8 mouse cellular contexts compared by ENCODE assay signal in genomic region chr11:70648512-70648911, GRCm38 (mm10). TPM values are rescaled to one million over a fixed set of nuclear protein-coding genes. Genes with fewer than 3 reads are reported as not detected.
DNase-seq lines count a peak whose midpoint lies in the region; ATAC-seq and TF ChIP-seq lines count a peak whose summit lies in the region.

No protein-coding gene starts in this region.

- H3K4me1 ChIP-seq in heart, embryonic 13.5 days = peaks cover 68% of the 10 kb centered on the region
- H3K4me1 ChIP-seq in ES-E14 (ENCODE audit: control insufficient read depth in 2 of 2, insufficient read depth in 2 of 2, low read length in 2 of 2, poor library complexity in 1 of 2) = peaks cover 0 to 10% of the 10 kb centered on the region in 2 experiments; a peak in 2 of 4 replicates
- peaks cover 51% of the 10 kb centered on the region for H3K4me1 ChIP-seq in hindbrain, embryonic 12.5 days
- peaks cover 54% of the 10 kb centered on the region for H3K4me1 ChIP-seq in midbrain, embryonic 12.5 days

- H3K9ac ChIP-seq in heart, embryonic 13.5 days = peak overlapping the region; percentile 96
- peak overlapping the region; percentile 14; the same call in 1 of the 2 replicates for H3K9ac ChIP-seq in ES-E14 (ENCODE audit: insufficient read depth, low read depth, low read length, poor library complexity, severe bottlenecking)
- H3K9ac ChIP-seq in hindbrain, embryonic 12.5 days = peak overlapping the region; percentile 81; the same call in 1 of the 2 replicates
- H3K9ac ChIP-seq in midbrain, embryonic 12.5 days (replicated peaks) = peak overlapping the region; percentile 76; the same call in 1 of the 2 replicates

- H3K36me3 ChIP-seq in heart, embryonic 13.5 days = peaks cover 71% of the 10 kb centered on the region
- H3K36me3 ChIP-seq in ES-E14 (ENCODE audit: control insufficient read depth, insufficient read depth, low read length, poor library complexity, severe bottlenecking) = peaks cover 59% of the 10 kb centered on the region
- H3K36me3 ChIP-seq in hindbrain, embryonic 12.5 days = peaks cover 55% of the 10 kb centered on the region
- peaks cover 60% of the 10 kb centered on the region for H3K36me3 ChIP-seq in midbrain, embryonic 12.5 days

- DNase-seq in heart, adult 8-10 months (ENCODE audit: low spot score) = no peak
- no peak for DNase-seq in ES-E14 (ENCODE audit: low read depth, low spot score)
- no peak for DNase-seq in gastrocnemius, postnatal 10 days
- DNase-seq in right cerebral cortex, postnatal 14 days = no peak
- no peak for DNase-seq in right cerebral cortex, postnatal 25 days

- H3K4me2 ChIP-seq in heart, embryonic 13.5 days = peak overlapping the region; percentile 99
- peak overlapping the region; percentile 99 for H3K4me2 ChIP-seq in hindbrain, embryonic 12.5 days (replicated peaks)
- peak overlapping the region; percentile 85 for H3K4me2 ChIP-seq in midbrain, embryonic 12.5 days (replicated peaks)

- peak overlapping the region; percentile 77 for H3K4me3 ChIP-seq in heart, embryonic 13.5 days
- peak overlapping the region; percentile 78 to 85; a peak in 2 of 4 replicates for H3K4me3 ChIP-seq in ES-E14 (ENCODE audit: insufficient read depth in 1 of 2, low read depth in 1 of 2, low read length in 2 of 2, poor library complexity in 1 of 2, severe bottlenecking in 1 of 2)
- peak overlapping the region; percentile 66 for H3K4me3 ChIP-seq in hindbrain, embryonic 12.5 days
- peak overlapping the region; percentile 68 for H3K4me3 ChIP-seq in midbrain, embryonic 12.5 days

- no peak for ATAC-seq in heart, embryonic 13.5 days (ENCODE audit: extremely low read depth, insufficient number of reproducible peaks, low FRiP score, low TSS enrichment)
- ATAC-seq in hindbrain, embryonic 12.5 days (ENCODE audit: low FRiP score) = no peak
- ATAC-seq in midbrain, embryonic 12.5 days (ENCODE audit: low FRiP score, low read depth) = no peak

- in situ Hi-C loops in ES-E14 (cut with MboI; ENCODE audit: low sequenced_read_pairs in 2 of 2, unreplicated experiment in 2 of 2) = no loop called here

- H3K9me3 ChIP-seq in heart, embryonic 13.5 days = no peaks in the 10 kb centered on the region
- H3K9me3 ChIP-seq in ES-E14 (ENCODE audit: control insufficient read depth, insufficient read depth, low read depth, low read length) = no peaks in the 10 kb centered on the region
- H3K9me3 ChIP-seq in hindbrain, embryonic 12.5 days (replicated peaks) = no peaks in the 10 kb centered on the region
- H3K9me3 ChIP-seq in midbrain, embryonic 12.5 days = no peaks in the 10 kb centered on the region

- WGBS in heart, embryonic 13.5 days = 68% methylated on average over 4 of the region's 4 CpGs
- WGBS in hindbrain, embryonic 12.5 days = 86% methylated on average over 4 of the region's 4 CpGs
- WGBS in midbrain, embryonic 12.5 days = 90% methylated on average over 4 of the region's 4 CpGs

- H3K27ac ChIP-seq in heart, embryonic 13.5 days (replicated peaks) = peak overlapping the region; percentile 94; the same call in 1 of the 2 replicates
- H3K27ac ChIP-seq in ES-E14 (ENCODE audit: insufficient read depth, low read depth, low read length, poor library complexity, severe bottlenecking) = no peak overlapping the region
- no peak overlapping the region for H3K27ac ChIP-seq in hindbrain, embryonic 12.5 days
- H3K27ac ChIP-seq in midbrain, embryonic 12.5 days (replicated peaks) = no peak overlapping the region

- no peaks in the 10 kb centered on the region for H3K27me3 ChIP-seq in heart, embryonic 13.5 days (replicated peaks)
- no peaks in the 10 kb centered on the region for H3K27me3 ChIP-seq in hindbrain, embryonic 12.5 days
- no peaks in the 10 kb centered on the region for H3K27me3 ChIP-seq in midbrain, embryonic 12.5 days

TF ChIP-seq in ES-E14, 5 proteins besides CTCF, POLR2A, EP300 and RAD21:
- no peak for TF ChIP-seq MAFK (IDR thresholded peaks at IDR 0.05; ENCODE audit: insufficient read depth, low read depth, low read length)
- TF ChIP-seq HCFC1 (IDR thresholded peaks at IDR 0.05; ENCODE audit: borderline replicate concordance, insufficient read depth, low read length) = no peak
- no peak for TF ChIP-seq ZNF384 (IDR thresholded peaks at IDR 0.05; ENCODE audit: low read depth, low read length)
- TF ChIP-seq ZC3H11A (IDR thresholded peaks at IDR 0.05; ENCODE audit: borderline replicate concordance, low read depth, low read length) = no peak
- TF ChIP-seq CHD2 (IDR thresholded peaks at IDR 0.05; ENCODE audit: low read depth, low read length) = no peak

RNA-seq across cellular contexts. Expression of gene Slc25a11, which starts 1.2 kb away (rescaled TPM):
- polyA plus RNA-seq in heart, embryonic 13.5 days (2015; fragmentation: Nextera tagmentation; extraction: Ambion mirVana) = 234 and 262 TPM in 2 replicates
- total RNA-seq in heart, adult 8-10 months (2022) = 100 to 1,000 TPM; 640 to 724 (median 656) TPM
- total RNA-seq in ES-E14 (2012; rRNA removed) = 84.5 and 97.4 TPM in 2 replicates
- polyA plus RNA-seq in hindbrain, embryonic 12.5 days (2016; fragmentation: Nextera tagmentation; extraction: Ambion mirVana) = 145 and 148 TPM in 2 replicates
- polyA plus RNA-seq in midbrain, embryonic 12.5 days (2016; fragmentation: Nextera tagmentation; extraction: Ambion mirVana) = 138 and 149 TPM in 2 replicates
- 100 to 1,000 TPM; 252 to 283 TPM for total RNA-seq in gastrocnemius, postnatal 10 days (2021)

RNA-seq across cellular contexts. Expression of gene Rnf167, which starts 1.5 kb away (rescaled TPM):
- 66.3 and 73.8 TPM in 2 replicates for polyA plus RNA-seq in heart, embryonic 13.5 days (2015; fragmentation: Nextera tagmentation; extraction: Ambion mirVana)
- total RNA-seq in heart, adult 8-10 months (2022) = 10 to 100 TPM; 53.0 to 67.3 (median 58.7) TPM
- 113 and 157 TPM in 2 replicates for total RNA-seq in ES-E14 (2012; rRNA removed)
- polyA plus RNA-seq in hindbrain, embryonic 12.5 days (2016; fragmentation: Nextera tagmentation; extraction: Ambion mirVana) = 96.0 and 102 TPM in 2 replicates
- 96.6 and 101 TPM in 2 replicates for polyA plus RNA-seq in midbrain, embryonic 12.5 days (2016; fragmentation: Nextera tagmentation; extraction: Ambion mirVana)
- total RNA-seq in gastrocnemius, postnatal 10 days (2021) = 10 to 100 TPM; 41.9 to 43.7 TPM

RNA-seq across cellular contexts. Expression of gene Pfn1, which starts 5.9 kb away (rescaled TPM):
- 1,587 and 1,588 TPM in 2 replicates for polyA plus RNA-seq in heart, embryonic 13.5 days (2015; fragmentation: Nextera tagmentation; extraction: Ambion mirVana)
- total RNA-seq in heart, adult 8-10 months (2022) = 100 to 1,000 TPM; 243 to 295 (median 274) TPM
- 474 and 732 TPM in 2 replicates for total RNA-seq in ES-E14 (2012; rRNA removed)
- polyA plus RNA-seq in hindbrain, embryonic 12.5 days (2016; fragmentation: Nextera tagmentation; extraction: Ambion mirVana) = 1,190 and 1,267 TPM in 2 replicates
- 1,047 and 1,099 TPM in 2 replicates for polyA plus RNA-seq in midbrain, embryonic 12.5 days (2016; fragmentation: Nextera tagmentation; extraction: Ambion mirVana)
- 100 to 1,000 TPM; 465 to 491 TPM for total RNA-seq in gastrocnemius, postnatal 10 days (2021)

RNA-seq across cellular contexts. Expression of gene Eno3, which starts 8.5 kb away (rescaled TPM):
- polyA plus RNA-seq in heart, embryonic 13.5 days (2015; fragmentation: Nextera tagmentation; extraction: Ambion mirVana) = 273 and 322 TPM in 2 replicates
- 1,000 to 10,000 TPM; 1,693 to 1,917 (median 1,770) TPM for total RNA-seq in heart, adult 8-10 months (2022)
- total RNA-seq in ES-E14 (2012; rRNA removed) = 21.1 and 31.7 TPM in 2 replicates
- 14.9 and 18.5 TPM in 2 replicates for polyA plus RNA-seq in hindbrain, embryonic 12.5 days (2016; fragmentation: Nextera tagmentation; extraction: Ambion mirVana)
- 12.0 and 12.7 TPM in 2 replicates for polyA plus RNA-seq in midbrain, embryonic 12.5 days (2016; fragmentation: Nextera tagmentation; extraction: Ambion mirVana)
- total RNA-seq in gastrocnemius, postnatal 10 days (2021) = 1,000 to 10,000 TPM; 5,193 to 5,983 TPM

RNA-seq across cellular contexts. Expression of gene Gp1ba, which starts 9.6 kb away (rescaled TPM):
- polyA plus RNA-seq in heart, embryonic 13.5 days (2015; fragmentation: Nextera tagmentation; extraction: Ambion mirVana) = 0.86 and 1.0 TPM in 2 replicates
- under 1 TPM; 0.31 to 0.55 (median 0.54) TPM for total RNA-seq in heart, adult 8-10 months (2022)
- 0.45 and 0.85 TPM in 2 replicates for total RNA-seq in ES-E14 (2012; rRNA removed)
- 0.10 and 0.38 TPM in 2 replicates for polyA plus RNA-seq in hindbrain, embryonic 12.5 days (2016; fragmentation: Nextera tagmentation; extraction: Ambion mirVana)
- polyA plus RNA-seq in midbrain, embryonic 12.5 days (2016; fragmentation: Nextera tagmentation; extraction: Ambion mirVana) = 0.35 and 0.37 TPM in 2 replicates
- total RNA-seq in gastrocnemius, postnatal 10 days (2021) = under 1 TPM; 0.12 to 0.29 TPM

Comparison
In these comparisons a context has a peak if more than half of its experiments do, and no peak if none do; other contexts are left out.
1. H3K9ac ChIP-seq: peak in every context shown above with its lines; median percentile 96 in heart, embryonic 13.5 days; 81 in hindbrain, embryonic 12.5 days; 76 in midbrain, embryonic 12.5 days; 14 in ES-E14.